Mouse (Mus musculus) intestine, embryonic 15.5 days (tissue): ENCODE results near the gene Lmf1. TPM values are rescaled to one million over a fixed set of nuclear protein-coding genes. Genes with fewer than 3 reads are reported as not detected.

Experiments
- ATAC-seq: fragments of 200-750 bp; cut with Nextera tagmentation; 2 replicates; pipeline ENCODE4 v1.8.0; 2017; ENCODE audit warnings: moderate TSS enrichment, moderate library complexity
- H3K27ac ChIP-seq: fragments of 300-500 bp; sonication (generic); 2 replicates; pipeline ENCODE4 v1.5.1; 2015; ENCODE audit warnings: mild to moderate bottlenecking, inconsistent platforms
- H3K27me3 ChIP-seq: fragments of 300-500 bp; sonication (generic); replicated peaks from 2 replicates; pipeline ENCODE4 v1.6.1; 2015; ENCODE audit warnings: inconsistent platforms
- H3K36me3 ChIP-seq: fragments of 300-500 bp; sonication (generic); 2 replicates; pipeline ENCODE4 v1.6.1; 2015; ENCODE audit warnings: inconsistent platforms
- H3K4me1 ChIP-seq: fragments of 300-500 bp; sonication (generic); replicated peaks from 2 replicates; pipeline ENCODE4 v1.6.1; 2015; ENCODE audit warnings: inconsistent platforms
- H3K4me2 ChIP-seq: fragments of 300-500 bp; sonication (generic); replicated peaks from 2 replicates; pipeline ENCODE4 v1.6.1; 2015; ENCODE audit warnings: mild to moderate bottlenecking, inconsistent platforms
- H3K4me3 ChIP-seq: fragments of 300-500 bp; sonication (generic); replicated peaks from 2 replicates; pipeline ENCODE4 v1.5.1; 2015; ENCODE audit warnings: inconsistent platforms
- H3K9ac ChIP-seq: fragments of 300-500 bp; sonication (generic); 2 replicates; pipeline ENCODE4 v1.6.1; 2015; ENCODE audit warnings: inconsistent platforms
- H3K9me3 ChIP-seq: fragments of 300-500 bp; sonication (generic); 2 replicates; pipeline ENCODE4 v1.6.1; 2016; ENCODE audit warnings: inconsistent platforms
- WGBS: fragments of 180-500 bp; shearing (Covaris S2); methylation state at CpG from one replicate; pipeline ENCODE4 v1.1.7; 2015; 5-methylcytosine and 5-hydroxymethylcytosine counted together
- polyA plus RNA-seq: library from polyadenylated mRNA; unstranded; fragments of >200 nt; fragmentation: Nextera tagmentation; extraction: Ambion mirVana; gene quantifications from 2 replicates; pipeline ENCODE4 v1.2.1, GENCODE M21; 2015

Lmf1 gene
- polyA plus RNA-seq, 1 experiment from 2014 or later: 33.0 TPM

DNA sequence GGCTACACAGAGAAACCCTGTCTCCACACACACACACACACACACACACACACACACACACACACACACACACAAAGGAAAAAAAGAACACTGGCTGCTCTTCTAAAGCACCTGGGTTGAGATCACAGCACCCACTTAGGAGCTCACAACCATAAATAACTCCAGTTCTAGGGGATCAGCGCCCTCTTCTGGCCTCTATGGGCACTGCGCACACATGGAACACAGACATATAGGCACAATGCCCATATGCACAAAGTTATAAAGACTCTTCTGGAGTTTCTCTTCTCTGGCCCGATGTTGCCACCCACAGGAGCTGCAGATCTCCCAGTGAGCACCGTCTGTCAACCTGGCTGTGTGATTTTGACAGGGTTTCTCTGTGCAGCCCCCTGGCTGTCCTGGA is 12.1 kb downstream of the Lmf1 start:
- Histone ChIP-seq H3K4me3 (no peak overlapping the region), H3K36me3 (peaks cover 10% of the 10 kb centered on the region), H3K4me1 (no peaks in the 10 kb centered on the region), H3K27me3 (no peaks in the 10 kb centered on the region), H3K27ac (no peak overlapping the region), H3K4me2 (no peak overlapping the region), H3K9me3 (no peaks in the 10 kb centered on the region), H3K9ac (no peak overlapping the region)
- no peak for ATAC-seq
- WGBS: 82% methylated on average over 4 of the region's 4 CpGs

DNA sequence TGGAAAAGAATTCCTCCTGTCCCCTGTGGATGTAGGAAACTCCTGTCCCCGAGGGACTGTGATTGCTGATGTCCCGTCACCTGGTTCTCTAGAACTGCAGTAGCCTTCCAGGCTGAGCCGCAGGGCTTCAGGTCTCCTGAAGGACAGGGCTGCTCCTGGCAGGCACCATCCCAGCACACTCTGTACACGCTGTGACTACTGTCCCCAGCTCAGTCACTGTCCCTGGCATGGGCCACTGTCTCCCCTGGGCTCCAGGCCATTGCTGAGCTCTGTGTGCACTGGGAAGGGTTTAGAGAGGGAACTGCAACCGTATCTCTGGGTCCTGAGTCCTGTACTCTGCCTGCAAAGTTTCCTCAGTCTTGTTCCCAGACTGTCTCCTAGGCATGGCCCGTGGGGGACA is 13.5 kb downstream of the Lmf1 start:
- no peak overlapping the region for H3K4me2 ChIP-seq
- no peak for ATAC-seq
- no peak overlapping the region for H3K9ac ChIP-seq
- H3K4me3 ChIP-seq: no peak overlapping the region
- H3K27ac ChIP-seq: no peak overlapping the region
- no peaks in the 10 kb centered on the region for H3K4me1 ChIP-seq
- H3K36me3 ChIP-seq: peaks cover 4% of the 10 kb centered on the region
- H3K27me3 ChIP-seq: no peaks in the 10 kb centered on the region
- no peaks in the 10 kb centered on the region for H3K9me3 ChIP-seq
- 85% methylated on average over 6 of the region's 6 CpGs for WGBS

DNA sequence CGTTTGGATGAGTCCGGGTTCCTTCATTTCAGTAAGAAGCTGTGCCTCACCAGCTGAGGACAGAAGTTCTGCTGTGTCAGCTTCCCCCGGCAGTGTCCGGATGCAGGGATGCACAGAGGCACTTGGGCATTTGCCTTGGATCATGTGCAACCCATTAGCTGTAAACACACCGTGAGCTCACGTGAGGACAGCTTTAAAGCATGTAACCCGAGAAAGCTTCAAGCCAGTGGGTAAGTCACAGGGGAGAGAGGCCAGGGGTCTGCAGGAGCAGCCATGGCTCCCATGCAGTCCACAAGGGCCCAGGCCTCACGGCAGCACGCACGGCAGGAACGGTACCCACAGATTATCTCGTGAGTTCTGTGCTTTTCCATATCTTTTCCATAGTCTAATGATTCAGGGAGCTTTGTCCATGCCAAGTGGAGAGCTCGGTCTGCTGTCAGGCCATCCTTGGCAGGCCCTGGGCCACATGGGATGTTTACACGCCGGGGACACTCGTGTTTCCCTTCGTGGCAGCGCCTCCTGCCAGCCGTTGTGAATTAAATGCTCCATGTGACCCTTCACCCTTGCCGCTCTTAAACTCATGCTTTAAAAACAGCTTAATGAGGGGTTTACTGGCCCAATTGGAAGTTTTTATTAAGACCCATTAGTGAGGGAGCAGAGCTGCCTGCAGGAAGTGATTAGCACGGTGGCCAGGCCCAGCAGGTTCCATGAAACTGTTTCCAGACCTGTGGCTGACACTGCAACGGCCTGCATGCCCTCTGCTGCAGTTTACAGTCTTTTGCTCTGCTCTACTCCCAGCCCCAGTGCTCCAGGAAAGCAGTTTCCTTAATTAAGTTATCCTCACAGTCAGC is 14.8 kb downstream of the Lmf1 start:
- Histone ChIP-seq H3K4me3 (no peak overlapping the region), H3K9ac (no peak overlapping the region), H3K9me3 (no peaks in the 10 kb centered on the region), H3K36me3 (no peaks in the 10 kb centered on the region), H3K4me1 (no peaks in the 10 kb centered on the region), H3K4me2 (no peak overlapping the region), H3K27ac (no peak overlapping the region), H3K27me3 (no peaks in the 10 kb centered on the region)
- WGBS: 58% methylated on average over 22 of the region's 22 CpGs
- no peak for ATAC-seq

DNA sequence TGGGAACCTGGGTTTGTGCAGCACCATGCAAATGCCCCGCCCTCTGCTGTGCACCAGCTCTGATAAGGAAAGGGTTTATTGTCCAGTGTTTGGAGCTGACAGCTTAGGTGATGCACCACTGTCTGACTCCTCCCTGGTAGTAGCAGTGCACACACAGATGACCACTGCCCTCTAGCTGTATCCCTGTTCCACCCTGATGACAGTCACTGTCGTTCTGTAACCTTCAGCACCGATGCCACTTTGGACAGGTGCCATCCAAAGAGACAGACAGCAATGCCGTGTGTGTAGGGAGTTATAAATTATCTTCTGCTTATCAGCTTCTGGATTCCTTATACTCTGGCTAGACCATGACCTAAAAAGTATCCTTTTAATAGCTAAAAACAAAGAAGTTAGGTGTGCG is 16.6 kb downstream of the Lmf1 start:
- H3K4me3 ChIP-seq: no peak overlapping the region
- H3K9ac ChIP-seq: no peak overlapping the region
- no peaks in the 10 kb centered on the region for H3K36me3 ChIP-seq
- 70% methylated on average over 5 of the region's 5 CpGs for WGBS
- no peaks in the 10 kb centered on the region for H3K27me3 ChIP-seq
- H3K27ac ChIP-seq: no peak overlapping the region
- no peaks in the 10 kb centered on the region for H3K4me1 ChIP-seq
- ATAC-seq: peak; percentile 25; the same call in 1 of the 2 replicates
- no peaks in the 10 kb centered on the region for H3K9me3 ChIP-seq
- H3K4me2 ChIP-seq: no peak overlapping the region

DNA sequence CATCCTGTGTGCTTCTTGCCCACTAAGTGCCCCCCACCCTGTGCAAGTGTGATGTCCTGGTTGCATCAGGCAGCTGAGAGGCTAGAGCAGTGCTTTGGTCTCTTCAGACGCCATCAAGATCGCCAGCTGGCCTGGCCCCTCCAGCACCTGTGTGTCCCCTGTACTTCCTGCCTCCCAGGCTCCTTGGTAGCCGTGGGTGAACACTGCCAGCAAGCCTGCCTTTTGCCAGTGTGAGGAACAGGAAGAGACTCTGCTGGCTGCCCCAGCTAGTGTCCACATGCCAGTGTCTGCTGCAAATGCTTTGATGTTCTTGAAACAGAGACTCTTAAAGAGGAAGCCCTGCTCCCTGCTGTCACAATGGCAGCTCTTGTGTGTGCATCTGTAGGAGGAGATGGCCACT is 18.7 kb downstream of the Lmf1 start:
- H3K27me3 ChIP-seq: no peaks in the 10 kb centered on the region
- H3K4me2 ChIP-seq: no peak overlapping the region
- no peaks in the 10 kb centered on the region for H3K36me3 ChIP-seq
- H3K9me3 ChIP-seq: no peaks in the 10 kb centered on the region
- H3K9ac ChIP-seq: no peak overlapping the region
- WGBS: 70% methylated on average over 3 of the region's 3 CpGs
- no peak overlapping the region for H3K4me3 ChIP-seq
- no peak overlapping the region for H3K27ac ChIP-seq
- no peak for ATAC-seq
- H3K4me1 ChIP-seq: no peaks in the 10 kb centered on the region

DNA sequence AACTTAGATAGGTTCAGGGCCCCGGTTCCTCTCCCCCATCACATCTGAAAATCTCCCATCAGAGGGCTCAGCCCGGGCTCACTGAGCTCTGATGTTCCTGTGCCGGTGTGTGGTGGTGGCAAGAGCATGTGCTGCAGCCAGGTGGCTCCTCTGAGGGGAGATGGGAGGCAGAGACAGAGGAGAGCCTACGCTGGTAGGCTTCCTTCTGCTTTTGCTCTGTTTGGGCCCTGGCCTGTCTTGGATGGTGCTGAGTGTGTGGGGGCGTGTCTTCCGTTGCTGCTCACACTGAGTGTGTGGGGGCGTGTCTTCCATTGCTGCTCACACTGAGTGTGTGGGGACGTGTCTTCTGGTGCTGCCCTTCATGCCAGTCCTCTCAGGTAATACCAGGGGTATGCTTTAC is 23.5 kb downstream of the Lmf1 start:
- Histone ChIP-seq H3K27ac (no peak overlapping the region), H3K27me3 (no peaks in the 10 kb centered on the region), H3K9ac (no peak overlapping the region), H3K4me2 (no peak overlapping the region), H3K4me3 (no peak overlapping the region), H3K4me1 (peaks cover 7% of the 10 kb centered on the region), H3K9me3 (no peaks in the 10 kb centered on the region), H3K36me3 (no peaks in the 10 kb centered on the region)
- ATAC-seq: no peak
- WGBS: 78% methylated on average over 8 of the region's 8 CpGs

DNA sequence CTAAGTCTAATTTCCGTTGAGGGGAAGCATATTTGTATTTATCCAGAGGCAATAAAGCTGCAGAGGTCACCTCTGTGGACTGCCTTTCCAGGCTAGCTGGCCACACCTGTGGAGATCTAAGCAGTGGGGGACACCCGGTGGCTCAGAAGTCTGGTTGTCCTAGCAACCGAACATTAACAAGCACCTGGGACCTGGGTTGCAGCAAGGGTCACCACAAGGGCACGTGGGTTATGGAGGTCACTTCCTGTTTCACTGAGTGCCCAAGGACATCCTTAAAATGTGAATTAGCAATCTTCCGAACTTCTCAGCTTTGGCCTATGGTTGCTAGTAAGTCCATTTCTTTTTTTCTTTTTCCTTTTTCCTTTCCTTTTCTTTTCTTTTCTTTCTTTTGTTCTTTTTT is 25.3 kb downstream of the Lmf1 start:
- H3K27me3 ChIP-seq: no peaks in the 10 kb centered on the region
- H3K27ac ChIP-seq: no peak overlapping the region
- peaks cover 7% of the 10 kb centered on the region for H3K4me1 ChIP-seq
- no peak for ATAC-seq
- no peaks in the 10 kb centered on the region for H3K9me3 ChIP-seq
- H3K9ac ChIP-seq: no peak overlapping the region
- WGBS: 27% methylated on average over 5 of the region's 5 CpGs
- no peak overlapping the region for H3K4me2 ChIP-seq
- H3K4me3 ChIP-seq: no peak overlapping the region
- H3K36me3 ChIP-seq: no peaks in the 10 kb centered on the region

DNA sequence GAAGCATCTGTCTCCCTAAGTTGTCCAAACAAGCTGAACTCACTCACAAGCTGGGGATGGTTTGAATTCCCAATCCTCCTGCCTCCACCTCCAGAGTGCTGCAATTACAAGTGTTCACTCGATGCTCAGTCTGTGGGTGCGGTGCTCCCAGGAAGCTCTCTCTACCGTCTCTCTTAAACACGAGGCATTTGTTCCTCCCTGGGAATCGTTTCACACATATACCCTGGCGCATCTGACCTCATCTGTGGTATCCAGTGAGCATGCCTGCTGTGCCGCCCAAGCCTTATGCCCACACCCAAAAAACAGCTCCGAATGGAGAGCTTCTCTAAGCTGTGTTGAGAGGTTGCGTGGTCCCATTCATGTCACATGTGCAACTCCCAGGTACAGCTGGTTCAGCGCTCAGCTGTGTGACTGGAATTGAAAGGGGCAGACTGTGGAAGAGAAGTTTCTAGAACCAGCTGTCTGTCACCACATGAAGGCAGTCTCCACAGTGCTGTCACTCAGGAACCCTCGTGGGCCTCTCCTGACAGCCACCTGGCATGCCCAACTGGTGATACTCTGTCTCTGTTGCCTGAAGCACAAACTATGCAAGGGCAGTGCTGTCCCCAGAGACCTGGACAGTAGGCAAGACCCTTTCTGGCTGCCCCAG is 29.4 kb downstream of the Lmf1 start:
- H3K9me3 ChIP-seq: no peaks in the 10 kb centered on the region
- H3K4me3 ChIP-seq: no peak overlapping the region
- H3K27ac ChIP-seq: no peak overlapping the region
- H3K9ac ChIP-seq: no peak overlapping the region
- H3K4me2 ChIP-seq: no peak overlapping the region
- peaks cover 23% of the 10 kb centered on the region for H3K4me1 ChIP-seq
- H3K36me3 ChIP-seq: no peaks in the 10 kb centered on the region
- 85% methylated on average over 11 of the region's 11 CpGs for WGBS
- ATAC-seq: no peak
- H3K27me3 ChIP-seq: no peaks in the 10 kb centered on the region

DNA sequence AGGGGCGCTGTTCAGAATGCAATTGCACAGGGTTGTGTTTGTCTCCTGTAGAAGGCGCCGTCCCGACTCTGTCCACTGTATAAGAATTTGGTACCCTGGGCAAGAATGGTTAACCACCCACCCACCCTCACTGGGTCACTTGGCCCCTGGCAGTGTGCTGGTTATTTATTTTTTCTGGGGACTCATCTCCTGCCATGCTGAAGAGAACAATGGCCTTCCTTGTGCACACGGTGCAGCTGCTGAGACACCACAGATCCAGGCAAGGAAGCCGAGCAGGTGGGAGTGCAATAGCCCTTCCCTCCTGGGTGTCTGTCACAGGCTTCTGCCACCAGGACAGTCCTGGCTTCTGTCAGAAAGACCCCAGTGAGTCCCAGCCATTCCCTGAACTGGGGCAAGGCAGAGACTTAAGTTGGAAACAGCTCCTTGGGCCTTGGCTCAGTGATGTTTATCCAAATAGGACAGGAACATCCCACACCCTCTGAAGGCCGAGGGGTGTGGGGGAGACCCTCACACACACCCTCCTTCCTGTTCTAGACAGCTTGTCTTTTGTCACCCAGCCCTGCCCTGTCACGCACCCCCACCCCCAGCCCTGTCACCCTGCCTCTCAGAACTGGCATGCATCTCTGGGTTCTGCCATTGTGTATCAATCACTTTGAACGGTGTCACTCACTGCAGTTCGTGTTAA is 30.1 kb downstream of the Lmf1 start:
- ATAC-seq: 0 out of 2 replicates have a peak, but pooled peaks have one; percentile 20
- Histone ChIP-seq H3K27ac (no peak overlapping the region), H3K36me3 (no peaks in the 10 kb centered on the region), H3K9ac (no peak overlapping the region), H3K27me3 (no peaks in the 10 kb centered on the region), H3K9me3 (no peaks in the 10 kb centered on the region), H3K4me3 (no peak overlapping the region), H3K4me1 (peaks cover 19% of the 10 kb centered on the region), H3K4me2 (no peak overlapping the region)
- 55% methylated on average over 10 of the region's 10 CpGs for WGBS

DNA sequence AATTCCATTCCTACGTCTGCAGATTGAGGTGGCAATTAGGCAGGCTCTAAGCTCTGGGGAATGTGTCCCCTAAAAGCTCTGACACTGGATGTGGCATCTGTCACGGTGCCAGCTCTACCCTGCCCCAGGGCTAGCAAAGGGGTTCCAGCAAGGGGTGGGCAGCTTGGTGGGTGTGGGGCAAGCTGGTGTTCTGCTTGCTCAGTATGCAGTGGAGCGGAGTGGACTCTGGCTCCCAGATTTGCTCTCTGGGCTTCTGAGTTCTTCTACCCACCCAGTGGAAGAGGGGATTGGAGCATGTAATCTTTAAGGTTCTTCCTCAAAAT is 30.6 kb downstream of the Lmf1 start:
- no peaks in the 10 kb centered on the region for H3K27me3 ChIP-seq
- no peaks in the 10 kb centered on the region for H3K36me3 ChIP-seq
- peaks cover 16% of the 10 kb centered on the region; the same call in 1 of the 2 replicates for H3K4me1 ChIP-seq
- 67% methylated on average over 3 of the region's 3 CpGs for WGBS
- no peak overlapping the region for H3K4me3 ChIP-seq
- H3K4me2 ChIP-seq: no peak overlapping the region
- H3K9ac ChIP-seq: no peak overlapping the region
- H3K9me3 ChIP-seq: no peaks in the 10 kb centered on the region
- no peak overlapping the region for H3K27ac ChIP-seq
- ATAC-seq: no peak

DNA sequence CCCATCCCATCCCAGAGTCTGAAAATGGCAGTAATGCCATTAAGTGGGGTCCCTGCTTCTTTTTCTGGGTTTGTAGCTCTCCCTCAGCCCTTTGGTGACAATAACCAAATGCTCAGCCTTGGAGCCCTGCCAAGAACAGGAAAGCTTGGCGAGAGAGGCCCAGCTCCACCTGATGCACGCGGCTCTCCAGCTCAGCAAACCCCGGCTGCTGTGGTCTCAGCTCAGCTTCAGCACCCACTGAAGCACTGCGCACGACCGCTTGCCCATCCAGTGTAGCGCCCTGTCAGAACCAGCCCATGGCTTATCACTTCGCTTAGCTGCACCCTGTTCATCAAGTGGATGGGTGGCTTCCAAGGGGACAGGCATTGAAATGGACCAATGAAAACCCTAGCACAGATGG is 31.3 kb downstream of the Lmf1 start:
- H3K9me3 ChIP-seq: no peaks in the 10 kb centered on the region
- H3K4me3 ChIP-seq: no peak overlapping the region
- H3K9ac ChIP-seq: no peak overlapping the region
- peaks cover 16% of the 10 kb centered on the region; the same call in 1 of the 2 replicates for H3K4me1 ChIP-seq
- H3K4me2 ChIP-seq: no peak overlapping the region
- peak; percentile 57; the same call in 1 of the 2 replicates for ATAC-seq
- no peaks in the 10 kb centered on the region for H3K36me3 ChIP-seq
- no peak overlapping the region for H3K27ac ChIP-seq
- H3K27me3 ChIP-seq: no peaks in the 10 kb centered on the region
- 39% methylated on average over 9 of the region's 9 CpGs for WGBS

DNA sequence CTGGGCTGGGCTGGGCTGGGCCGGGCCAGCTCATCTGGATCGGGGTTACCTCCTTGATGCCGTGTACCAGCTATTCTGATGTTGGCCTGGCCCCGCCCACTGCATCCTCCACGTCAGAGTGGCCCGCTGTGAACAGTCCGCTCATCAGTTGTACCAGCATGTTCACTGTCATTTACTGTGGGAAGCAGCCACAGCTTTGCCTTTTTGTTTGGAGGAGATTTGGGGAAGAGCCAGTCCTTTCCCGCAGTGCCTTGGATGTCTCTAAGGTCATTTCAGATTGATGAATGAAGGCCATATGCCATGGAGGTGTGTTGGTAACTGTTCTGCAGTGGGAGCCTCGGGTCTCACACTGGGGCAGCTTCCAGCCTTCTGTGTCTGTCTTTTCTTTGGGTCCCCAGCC is 33.7 kb downstream of the Lmf1 start:
- H3K4me2 ChIP-seq: no peak overlapping the region
- no peak for ATAC-seq

More for the DNA sequence above, 33.7 kb downstream of the Lmf1 start:
- no peaks in the 10 kb centered on the region for H3K36me3 ChIP-seq
- 81% methylated on average over 9 of the region's 9 CpGs for WGBS
- H3K27ac ChIP-seq: no peak overlapping the region
- H3K9ac ChIP-seq: no peak overlapping the region
- no peaks in the 10 kb centered on the region for H3K27me3 ChIP-seq
- H3K4me3 ChIP-seq: no peak overlapping the region
- H3K9me3 ChIP-seq: no peaks in the 10 kb centered on the region
- H3K4me1 ChIP-seq: peaks cover 16% of the 10 kb centered on the region; the same call in 1 of the 2 replicates
